Mouse (Mus musculus): ENCODE data around the gene Rnf222.

DNA sequence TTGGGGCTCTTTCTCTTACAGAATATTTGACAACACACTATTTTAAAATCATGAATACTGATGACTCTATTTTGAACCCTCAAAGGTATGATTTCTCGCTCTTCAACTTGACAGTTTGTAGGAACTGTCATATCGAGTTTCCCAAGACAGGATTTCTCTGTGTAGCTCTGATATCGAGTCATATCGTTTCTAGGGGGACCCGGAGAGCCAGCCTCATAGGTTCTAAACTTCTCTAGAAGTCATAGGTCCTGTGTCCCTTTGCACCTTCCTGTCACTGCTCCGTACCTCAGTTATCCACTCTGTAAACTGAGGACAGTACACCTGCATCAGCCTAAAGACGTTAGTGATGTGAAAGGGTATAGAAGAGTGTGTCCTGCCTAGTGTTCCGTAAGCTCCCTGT lies 11.5 kb downstream of the Rnf222 start:
- TF ChIP-seq CTCF (IDR thresholded peaks at IDR 0.05; ENCODE audit: insufficient read depth, low read depth, low read length) (no peak), POLR2A (IDR thresholded peaks at IDR 0.05; ENCODE audit: insufficient read depth, low read depth, low read length) (no peak)
